Mouse (Mus musculus) left cerebral cortex, postnatal 14 days (tissue): ENCODE results near the gene Siglecf. TPM values are rescaled to one million over a fixed set of nuclear protein-coding genes. Genes with fewer than 3 reads are reported as not detected.
"Not testable (repeated sequence)": the region's sequence is repeated elsewhere in the genome, so short reads cannot be mapped to it uniquely, and the experiment has no call there.

Experiments used
- DNase-seq, 2 experiments: peaks; one replicate each; pipeline ENCODE4 v3.0.0; 2021 to 2022; ENCODE audit warnings: low spot score in 2 of 2, mixed read lengths in 1 of 2
- intact Hi-C: fragments of 180-260 bp; cut with DNase I; formaldehyde crosslinking; loops from one replicate; pipeline ENCODE4 v1.15.1; 2025
- long read RNA-seq, 2 experiments: library from polyadenylated mRNA; stranded (forward); transcript quantifications; one replicate each; pipeline ENCODE4 v2.0.0; 2021
- total RNA-seq, 2 experiments: library from RNA; stranded (reverse); gene quantifications; 2 replicates each; pipeline ENCODE4 v1.2.3; 2021

Gene Siglecf
- total RNA-seq, result under 1 TPM; 0.44 to 0.59 TPM
- long read RNA-seq, experiment 1, result 0 reads
- long read RNA-seq, experiment 2, partial matches to known transcripts, result 0 of 1 reads
- long read RNA-seq, experiment 2, other reads (novel, unspliced or antisense), result 1 of 1 reads

GRCm38 (mm10) chr7:43351154-43351553 lies at the start of gene Siglecf:
TSS of gene Siglecf (plus strand) at chr7:43351341.
- intact Hi-C loops, result no loop called here
- no peak for DNase-seq

GRCm38 (mm10) chr7:43305235-43305634 lies 45.9 kb upstream of the Siglecf start:
- intact Hi-C loops, result no loop called here
- no peak for DNase-seq

- intact Hi-C loops, result no loop called here
- no peak for DNase-seq
Measured at GRCm38 (mm10) chr7:43309069-43309468, 42.1 kb upstream of the Siglecf start.

DNA sequence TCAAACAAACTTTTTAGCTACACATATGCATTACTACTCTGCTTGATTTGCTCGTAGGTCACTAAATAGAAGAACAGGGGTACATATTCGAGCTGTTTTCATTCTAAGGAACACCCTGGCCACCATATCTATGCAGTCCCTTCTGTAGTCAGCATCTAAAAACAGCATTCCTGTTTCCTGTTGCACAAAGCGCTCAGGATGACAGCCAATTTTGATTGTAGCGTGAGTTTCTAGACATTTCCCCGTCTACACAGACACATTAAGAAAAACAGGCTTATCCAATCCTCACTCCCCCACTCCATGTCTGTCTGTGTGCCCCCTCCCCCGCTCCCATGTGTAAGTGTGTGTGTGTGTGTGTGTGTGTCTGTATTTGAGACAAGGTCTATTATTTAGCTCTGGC lies 39.5 kb upstream of the Siglecf start:
- DNase-seq, result peak in 1 of 2 experiments; percentile 10
- intact Hi-C loops, result loop anchor here (10.0 kb wide), 2 partner anchors 133 to 273 kb away; partner anchors contain the start of genes Cldnd2, Etfb and Gm45233

DNA sequence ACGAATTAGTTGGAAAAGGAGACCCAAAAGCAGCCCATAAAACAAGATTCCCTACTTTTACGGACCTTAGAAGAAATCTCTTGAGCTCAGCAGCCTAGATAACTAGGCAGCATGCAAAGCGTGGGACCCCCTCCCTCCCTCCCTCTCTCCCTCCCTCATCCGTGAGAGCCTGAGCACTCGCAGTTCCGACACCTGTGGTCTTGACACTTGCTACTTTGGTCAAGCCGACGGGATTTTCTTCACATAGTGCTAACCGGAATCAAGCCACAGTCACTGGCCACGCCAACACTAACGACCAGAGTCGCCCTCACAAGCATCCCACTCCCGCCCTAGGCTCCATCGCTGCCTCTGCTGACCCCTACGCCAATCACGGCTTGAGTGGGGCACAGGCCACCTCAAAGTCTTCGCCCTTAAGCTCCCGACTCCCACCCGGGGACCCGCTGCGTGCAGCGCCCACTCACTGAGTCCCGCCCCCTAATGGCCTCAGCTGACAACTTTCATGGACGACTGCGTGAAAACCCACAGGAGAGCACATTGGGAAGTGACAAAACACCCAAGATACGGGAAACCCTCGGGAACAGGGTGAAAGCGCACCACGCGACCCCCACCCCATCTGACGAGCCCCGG lies 38.6 kb upstream of the Siglecf start:
- no peak for DNase-seq
- intact Hi-C loops, result loop anchor here (10.0 kb wide), 2 partner anchors 132 to 272 kb away; partner anchors contain the start of genes Cldnd2, Etfb and Gm45233

GRCm38 (mm10) chr7:43313013-43313428 lies 38.1 kb upstream of the Siglecf start, which contains the start of gene Zfp715:
TSS of gene Zfp715 (minus strand) at chr7:43313294.
- intact Hi-C loops, result loop anchor here (10.0 kb wide), 2 partner anchors 132 to 272 kb away; partner anchors contain the start of genes Cldnd2, Etfb and Gm45233
- peak; percentile 90 to 99 for DNase-seq

DNA sequence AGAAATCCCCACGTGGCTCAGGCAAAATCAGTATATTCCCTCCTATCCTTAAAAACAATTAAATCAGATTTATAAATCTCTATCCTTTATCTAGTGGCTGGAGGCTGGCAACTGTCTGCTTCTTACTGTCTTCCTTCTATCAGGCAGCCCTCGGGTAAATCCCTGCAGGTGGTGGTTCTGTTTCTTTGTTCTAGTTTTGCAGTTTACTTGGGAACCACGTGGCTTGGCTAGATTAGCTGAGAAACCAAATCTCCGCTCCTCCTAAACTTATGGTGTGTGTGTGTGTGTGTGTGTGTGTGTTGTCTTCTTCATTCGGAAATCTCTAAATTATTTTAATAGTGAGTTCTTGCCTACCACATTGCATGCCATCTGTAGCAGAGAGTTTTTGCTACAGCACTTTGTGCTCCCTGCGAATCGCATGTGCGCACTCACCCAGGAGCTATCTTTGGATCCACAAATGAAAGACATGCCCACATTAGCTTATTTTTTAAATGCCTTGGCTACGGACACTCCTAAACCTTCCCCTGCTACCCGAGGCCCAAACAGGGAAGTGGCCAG lies 24.8 kb upstream of the Siglecf start:
- DNase-seq, result peak; percentile 25 to 42

DNA sequence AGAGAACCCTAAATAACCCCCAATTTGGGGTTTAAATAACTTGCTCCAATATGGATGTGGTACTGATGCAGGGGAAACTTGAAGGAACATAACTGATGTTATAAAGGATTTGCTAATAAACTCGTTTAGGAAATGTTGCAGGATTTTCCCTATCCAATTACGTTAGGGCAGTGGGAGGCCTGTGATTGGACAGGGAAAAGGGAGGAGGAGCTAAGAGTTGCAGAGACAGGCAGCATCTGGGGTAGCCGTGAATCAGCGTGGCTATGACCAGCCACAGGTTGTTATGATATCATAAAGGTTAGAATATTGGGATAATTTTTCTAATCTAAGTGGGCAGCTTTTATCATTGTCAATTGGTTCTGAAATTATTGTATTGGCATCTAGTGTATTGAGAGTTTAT lies 23.0 kb upstream of the Siglecf start:
- no peak for DNase-seq
- intact Hi-C loops, result no loop called here

More for the DNA sequence above, 24.8 kb upstream of the Siglecf start:
- intact Hi-C loops, result no loop called here

- peak in 1 of 2 experiments; percentile 11 for DNase-seq
- intact Hi-C loops, result no loop called here
Measured at GRCm38 (mm10) chr7:43333203-43333602, 17.9 kb upstream of the Siglecf start.

DNA sequence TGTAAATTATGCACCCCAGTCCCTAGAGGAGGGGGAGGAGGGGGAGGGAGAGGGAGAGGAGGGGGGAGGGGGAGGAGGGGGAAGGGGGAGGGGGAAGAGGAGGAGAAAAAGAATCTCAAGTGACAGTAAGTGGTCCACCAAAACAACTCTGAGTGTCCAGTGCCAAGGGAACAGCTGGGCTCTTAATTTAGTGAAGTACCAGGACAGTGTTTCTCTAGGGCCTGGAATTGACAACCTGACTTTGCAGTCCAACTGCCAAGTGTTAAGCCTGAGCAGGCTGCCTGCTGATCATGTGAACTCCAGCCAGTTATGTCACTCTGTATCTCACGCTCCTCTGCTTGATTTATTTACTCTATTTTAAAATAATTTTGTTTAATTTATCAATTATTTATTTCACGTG lies 17.2 kb upstream of the Siglecf start:
- intact Hi-C loops, result no loop called here

DNA sequence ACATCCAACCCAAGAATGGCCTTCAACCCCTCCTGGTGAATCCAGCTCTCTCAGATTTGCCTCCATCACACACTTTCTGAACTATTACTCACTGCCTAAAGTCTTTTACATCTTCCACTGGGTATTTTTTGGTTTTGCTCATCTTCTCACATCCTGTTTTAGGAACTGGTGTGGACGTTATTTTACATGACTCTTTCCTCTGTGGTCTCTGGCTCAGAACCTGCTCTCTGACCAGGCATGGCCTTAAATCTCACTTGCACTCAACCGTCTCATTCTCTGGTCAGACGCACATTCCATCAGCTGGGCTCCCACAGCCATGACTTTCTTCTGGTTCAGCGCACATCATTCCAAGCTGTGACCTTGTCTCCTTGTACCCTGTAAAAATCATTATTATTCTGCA lies 10.4 kb upstream of the Siglecf start:
- intact Hi-C loops, result no loop called here
- no peak for DNase-seq

More for the DNA sequence above, 17.2 kb upstream of the Siglecf start:
- DNase-seq, result no peak

GRCm38 (mm10) chr7:43343191-43343590 lies 8.0 kb upstream of the Siglecf start:
- DNase-seq, result no peak
- intact Hi-C loops, result no loop called here

- no peak for DNase-seq
- intact Hi-C loops, result no loop called here
Measured at GRCm38 (mm10) chr7:43344020-43344419, 7.1 kb upstream of the Siglecf start.

GRCm38 (mm10) chr7:43344491-43344890 lies 6.7 kb upstream of the Siglecf start:
- intact Hi-C loops, result no loop called here
- no peak for DNase-seq

GRCm38 (mm10) chr7:43346148-43346547 lies 5.0 kb upstream of the Siglecf start:
- intact Hi-C loops, result no loop called here
- no peak for DNase-seq

- intact Hi-C loops, result no loop called here
- DNase-seq, result no peak
Measured at GRCm38 (mm10) chr7:43346571-43346970, 4.6 kb upstream of the Siglecf start.

DNA sequence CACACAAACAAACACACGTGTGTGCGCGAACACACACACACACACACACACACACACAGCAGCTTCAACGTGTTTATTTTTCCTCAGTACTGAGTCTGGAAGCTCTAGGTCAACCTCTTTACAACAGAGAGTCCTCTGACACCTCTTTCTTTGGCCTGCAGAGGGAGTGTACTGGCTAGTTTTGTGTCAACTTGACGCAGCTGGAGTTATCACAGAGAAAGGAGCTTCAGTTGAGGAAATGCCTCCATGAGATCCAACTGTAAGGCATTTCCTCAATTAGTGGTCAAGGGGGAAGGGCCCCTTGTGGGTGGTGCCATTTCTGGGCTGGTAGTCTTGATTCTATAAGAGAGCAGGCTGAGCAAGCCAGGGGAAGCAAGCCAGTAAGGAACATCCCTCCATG lies 1.5 kb upstream of the Siglecf start:
- DNase-seq, intact Hi-C loops: not testable (repeated sequence)

- intact Hi-C loops, result no loop called here
- peak; percentile 9 to 18 for DNase-seq
Measured at GRCm38 (mm10) chr7:43353118-43353517, 2.0 kb downstream of the Siglecf start.

- intact Hi-C loops, result no loop called here
- no peak for DNase-seq
Measured at GRCm38 (mm10) chr7:43353758-43354157, 2.6 kb downstream of the Siglecf start.

- intact Hi-C loops, result no loop called here
- DNase-seq, result peak in 1 of 2 experiments; percentile 15
Measured at GRCm38 (mm10) chr7:43354893-43355835, 4.0 kb downstream of the Siglecf start.
